Mouse (Mus musculus) heart, postnatal 0 days (tissue): ENCODE results near the gene Gstt2. TPM values are rescaled to one million over a fixed set of nuclear protein-coding genes. Genes with fewer than 3 reads are reported as not detected.
A peak's percentile ranks its signal among the peaks of the same experiment; 100 is the strongest.

Experiments
- ATAC-seq: fragments of 200-750 bp; cut with Nextera tagmentation; 2 replicates; pipeline ENCODE4 v1.8.0; 2017; ENCODE audit warnings: low read depth, moderate number of reproducible peaks, moderate library complexity; ENCODE audit not compliant: insufficient read depth
- DNase-seq: peaks from one replicate; pipeline ENCODE4 v3.0.0-alpha.2; 2016; ENCODE audit warnings: low spot score
- H3K27ac ChIP-seq: fragments of 300-500 bp; sonication (generic); 2 replicates; pipeline ENCODE4 v1.5.1; 2014; ENCODE audit warnings: low read depth, mild to moderate bottlenecking
- H3K27me3 ChIP-seq: fragments of 300-500 bp; sonication (generic); 2 replicates; pipeline ENCODE4 v1.6.1; 2014; ENCODE audit warnings: low read length, mixed read lengths; ENCODE audit not compliant: control insufficient read depth, insufficient read depth
- H3K36me3 ChIP-seq: fragments of 300-500 bp; sonication (generic); replicated peaks from 2 replicates; pipeline ENCODE4 v1.6.1; 2014; ENCODE audit warnings: low read length, mixed read lengths; ENCODE audit not compliant: control insufficient read depth, insufficient read depth
- H3K4me1 ChIP-seq: fragments of 300-500 bp; sonication (generic); 2 replicates; pipeline ENCODE4 v1.6.1; 2014; ENCODE audit warnings: antibody characterized with exemption; ENCODE audit not compliant: control insufficient read depth, insufficient read depth
- H3K4me2 ChIP-seq: fragments of 300-500 bp; sonication (generic); 2 replicates; pipeline ENCODE4 v1.6.1; 2014; ENCODE audit warnings: low read depth, mild to moderate bottlenecking, low read length, moderate library complexity
- H3K4me3 ChIP-seq: fragments of 300-500 bp; sonication (generic); 2 replicates; pipeline ENCODE4 v1.5.1; 2014; ENCODE audit warnings: low read depth, low read length
- H3K9ac ChIP-seq: fragments of 300-500 bp; sonication (generic); replicated peaks from 2 replicates; pipeline ENCODE4 v1.6.1; 2014; ENCODE audit warnings: low read depth, low read length, mixed read lengths
- H3K9me3 ChIP-seq: fragments of 300-500 bp; sonication (generic); replicated peaks from 2 replicates; pipeline ENCODE4 v1.6.1; 2016; ENCODE audit warnings: low read length; ENCODE audit not compliant: control insufficient read depth
- CTCF ChIP-seq: IDR thresholded peaks from 2 replicates; pipeline ENCODE4 v1.5.1; 2016; ENCODE audit warnings: antibody characterized with exemption, control low read depth, low read depth
- EP300 ChIP-seq: IDR thresholded peaks from 2 replicates; pipeline ENCODE4 v1.6.1; 2016; ENCODE audit warnings: antibody characterized with exemption, low read depth
- WGBS: fragments of 180-500 bp; shearing (Covaris S2); extraction: QIAGEN DNeasy Blood & Tissue Kit; methylation state at CpG from one replicate; pipeline ENCODE4 v1.1.7; 2014; 5-methylcytosine and 5-hydroxymethylcytosine counted together
- polyA plus RNA-seq: library from polyadenylated mRNA; unstranded; fragments of >200 nt; fragmentation: Nextera tagmentation; extraction: Ambion mirVana; gene quantifications from 2 replicates; pipeline ENCODE4 v1.2.1, GENCODE M21; 2015
- total RNA-seq: library from RNA; depleted of rRNA; stranded (reverse); fragments of >200 nt; gene quantifications from 2 replicates; pipeline ENCODE4 v1.2.3, GENCODE M21; 2014; ENCODE audit warnings: low replicate concordance

Gstt2 gene
- total and polyA plus RNA-seq, 2 experiments from 2014 or later: 6.0 to 13.0 TPM

GRCm38 (mm10) chr10:75880771-75881577, 43.8 kb upstream of the Gstt2 start:
- no peak for ATAC-seq
- WGBS: 59% methylated on average over 6 of the region's 6 CpGs
- Histone ChIP-seq H3K9me3 (no peaks in the 10 kb centered on the region), H3K4me3 (no peak overlapping the region), H3K4me2 (no peak overlapping the region), H3K4me1 (no peaks in the 10 kb centered on the region), H3K27me3 (no peaks in the 10 kb centered on the region), H3K36me3 (no peaks in the 10 kb centered on the region), H3K9ac (no peak overlapping the region), H3K27ac (no peak overlapping the region)
- TF ChIP-seq CTCF (no peak), EP300 (no peak)
- no peak for DNase-seq

- Histone ChIP-seq H3K4me1 (no peaks in the 10 kb centered on the region), H3K9ac (no peak overlapping the region), H3K36me3 (no peaks in the 10 kb centered on the region), H3K27me3 (no peaks in the 10 kb centered on the region), H3K9me3 (no peaks in the 10 kb centered on the region), H3K4me2 (no peak overlapping the region), H3K27ac (no peak overlapping the region), H3K4me3 (no peak overlapping the region)
- DNase-seq (no peak), ATAC-seq (no peak)
- TF ChIP-seq EP300 (no peak), CTCF (no peak)
- 93% methylated on average over 10 of the region's 10 CpGs for WGBS
These were observed 43.1 kb upstream of the Gstt2 start for GRCm38 (mm10) chr10:75880351-75880750.

GRCm38 (mm10) chr10:75878836-75879235, 41.6 kb upstream of the Gstt2 start:
- Histone ChIP-seq H3K4me2 (no peak overlapping the region), H3K36me3 (no peaks in the 10 kb centered on the region), H3K27ac (no peak overlapping the region), H3K4me3 (no peak overlapping the region), H3K9me3 (no peaks in the 10 kb centered on the region), H3K27me3 (no peaks in the 10 kb centered on the region), H3K9ac (no peak overlapping the region), H3K4me1 (no peaks in the 10 kb centered on the region)
- ATAC-seq: no peak
- TF ChIP-seq CTCF: no peak
- no peak for TF ChIP-seq EP300
- no peak for DNase-seq
- 74% methylated on average over 3 of the region's 3 CpGs for WGBS

- peaks cover 13% of the 10 kb centered on the region; the same call in 1 of the 2 replicates for H3K4me1 ChIP-seq
- peak overlapping the region; percentile 69 for H3K4me2 ChIP-seq
- no peak overlapping the region for H3K4me3 ChIP-seq
- no peak overlapping the region for H3K9ac ChIP-seq
- H3K36me3 ChIP-seq: no peaks in the 10 kb centered on the region
- H3K27ac ChIP-seq: no peak overlapping the region
- TF ChIP-seq EP300 (no peak), CTCF (no peak)
- no peak for ATAC-seq
- no peaks in the 10 kb centered on the region for H3K9me3 ChIP-seq
- DNase-seq: no peak
- WGBS: 39% methylated on average over 10 of the region's 10 CpGs
- no peaks in the 10 kb centered on the region for H3K27me3 ChIP-seq
These were observed 36.4 kb upstream of the Gstt2 start for GRCm38 (mm10) chr10:75873543-75874170.

- Histone ChIP-seq H3K27ac (peak overlapping the region; percentile 46; the same call in 1 of the 2 replicates), H3K9ac (peak overlapping the region; percentile 33; the same call in 1 of the 2 replicates), H3K4me2 (peak overlapping the region; percentile 69), H3K27me3 (no peaks in the 10 kb centered on the region), H3K9me3 (no peaks in the 10 kb centered on the region), H3K4me3 (peak overlapping the region; percentile 41), H3K36me3 (no peaks in the 10 kb centered on the region), H3K4me1 (peaks cover 13% of the 10 kb centered on the region; the same call in 1 of the 2 replicates)
- WGBS: 3% methylated on average over 11 of the region's 11 CpGs
- ATAC-seq (peak; percentile 94), DNase-seq (peak; percentile 75)
- TF ChIP-seq CTCF (no peak), EP300 (no peak)
These were observed 35.8 kb upstream of the Gstt2 start for GRCm38 (mm10) chr10:75872915-75873542.
